Mouse (Mus musculus): ENCODE measurements at regions not wholly inside any gene's neighbourhood (a gene's known extent, or its start where the extent isn't known, plus 50 kb on each side); places are given as distances from the start of the nearest gene placed in this dataset.

DNA sequence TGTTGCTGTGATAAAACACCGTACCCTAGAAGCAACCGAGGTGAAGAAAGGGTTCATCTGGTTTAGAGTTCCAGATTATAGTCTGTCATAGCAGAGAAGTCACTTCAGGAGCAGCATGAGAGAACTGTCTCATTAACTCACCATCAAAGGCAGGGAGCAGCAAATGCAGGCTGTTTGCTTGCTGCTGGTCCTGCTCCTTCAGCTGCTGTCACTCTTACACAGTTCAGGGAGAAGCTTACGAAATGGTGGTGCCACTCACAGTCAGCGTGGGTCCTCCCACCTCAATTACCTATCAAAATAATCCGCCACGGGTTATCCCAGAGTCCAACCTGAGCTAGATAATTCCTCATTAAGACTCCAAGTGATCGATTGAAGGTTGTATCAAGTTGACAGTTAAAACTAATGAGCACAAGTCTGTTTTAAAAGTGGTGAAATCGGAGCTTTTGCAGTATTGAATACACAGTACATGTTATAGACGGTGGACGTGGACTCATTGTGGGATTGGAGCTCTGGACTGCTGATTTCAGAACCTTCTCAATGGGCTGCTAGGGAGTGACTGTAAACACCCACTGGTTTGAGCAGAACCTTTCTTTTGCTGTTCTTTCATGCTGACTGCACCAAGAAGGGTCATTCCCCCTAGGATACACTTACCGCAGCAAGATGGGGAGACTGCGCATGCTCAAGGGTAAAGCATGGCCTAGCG is 87.4 kb upstream of the Stac start:
- Histone ChIP-seq H3K27ac (ENCODE audit: control insufficient read depth, low read depth, low read length) (no peak overlapping the region), H3K27me3 (ENCODE audit: control insufficient read depth in 1 of 2, insufficient read depth in 2 of 2, low read length in 2 of 2) (no peaks in the 10 kb centered on the region), H3K9ac (ENCODE audit: control insufficient read depth, low read depth, low read length, poor library complexity, severe bottlenecking) (no peak overlapping the region), H3K36me3 (ENCODE audit: control insufficient read depth in 1 of 2, insufficient read depth in 2 of 2, low read length in 2 of 2) (no peaks in the 10 kb centered on the region), H3K9me3 (replicated peaks; ENCODE audit: insufficient read depth, low read length) (no peaks in the 10 kb centered on the region), H3K4me1 (ENCODE audit: control insufficient read depth in 1 of 2, insufficient read depth in 2 of 2, low read length in 2 of 2) (no peaks in the 10 kb centered on the region), H3K79me2 (ENCODE audit: control insufficient read depth, insufficient read depth, low read length, poor library complexity) (no peaks in the 10 kb centered on the region), H3K4me3 (ENCODE audit: control insufficient read depth in 1 of 2, insufficient read depth in 1 of 2, low read depth in 2 of 2, low read length in 2 of 2) (no peak overlapping the region)
- no peak for DNase-seq (ENCODE audit: low read depth, low spot score)
- TF ChIP-seq POLR2A (IDR thresholded peaks at IDR 0.05; ENCODE audit: control insufficient read depth in 1 of 2, insufficient read depth in 1 of 2, low read depth in 1 of 2, low read length in 2 of 2, poor library complexity in 1 of 2) (no peak), USF1 (IDR thresholded peaks at IDR 0.05; ENCODE audit: low read depth, low read length) (no peak), MEF2A (IDR thresholded peaks at IDR 0.05; ENCODE audit: extremely low read depth, insufficient replicate concordance, low read depth, low read length, poor library complexity, severe bottlenecking) (no peak), NELFE (IDR thresholded peaks at IDR 0.05; ENCODE audit: low read depth, low read length) (no peak), GABPA (IDR thresholded peaks at IDR 0.05; ENCODE audit: low read depth, low read length) (no peak), ETS1 (IDR thresholded peaks at IDR 0.05; ENCODE audit: low read depth, low read length) (no peak), GATA1 (IDR thresholded peaks at IDR 0.05; ENCODE audit: low read depth, low read length) (no peak), KAT2A (conservative IDR thresholded peaks at IDR 0.05; ENCODE audit: low read depth, low read length) (no peak), TAL1 (IDR thresholded peaks at IDR 0.05; ENCODE audit: low read length) (no peak), TCF12 (IDR thresholded peaks at IDR 0.05; ENCODE audit: low read depth, low read length) (no peak), ZC3H11A (IDR thresholded peaks at IDR 0.05; ENCODE audit: low read depth, low read length) (no peak)

DNA sequence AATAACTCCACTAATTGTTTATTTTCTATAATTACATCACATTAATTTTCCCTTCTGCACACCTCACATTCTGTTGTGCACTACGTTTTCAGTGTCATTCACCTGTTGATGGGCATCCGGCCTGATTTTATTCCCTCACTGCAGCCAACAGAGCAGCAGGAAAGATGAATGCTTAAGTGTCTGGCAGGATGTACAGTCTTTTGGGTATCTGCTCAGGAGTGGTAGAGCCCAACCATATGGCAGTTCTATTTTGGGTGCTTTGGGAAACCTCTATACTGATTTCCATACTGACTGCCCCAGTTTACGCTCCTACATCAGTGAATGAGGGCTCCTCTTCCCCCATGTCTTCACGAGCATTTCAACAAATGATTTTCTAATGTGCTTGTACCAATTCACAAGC is 84.1 kb upstream of the Stac start:
- Histone ChIP-seq H3K27me3 (ENCODE audit: control insufficient read depth in 1 of 2, insufficient read depth in 2 of 2, low read length in 2 of 2) (no peaks in the 10 kb centered on the region), H3K4me3 (ENCODE audit: control insufficient read depth in 1 of 2, insufficient read depth in 1 of 2, low read depth in 2 of 2, low read length in 2 of 2) (no peak overlapping the region), H3K27ac (ENCODE audit: control insufficient read depth, low read depth, low read length) (no peak overlapping the region), H3K9me3 (replicated peaks; ENCODE audit: insufficient read depth, low read length) (no peaks in the 10 kb centered on the region), H3K9ac (ENCODE audit: control insufficient read depth, low read depth, low read length, poor library complexity, severe bottlenecking) (no peak overlapping the region), H3K36me3 (ENCODE audit: control insufficient read depth in 1 of 2, insufficient read depth in 2 of 2, low read length in 2 of 2) (no peaks in the 10 kb centered on the region), H3K79me2 (ENCODE audit: control insufficient read depth, insufficient read depth, low read length, poor library complexity) (no peaks in the 10 kb centered on the region), H3K4me1 (ENCODE audit: control insufficient read depth in 1 of 2, insufficient read depth in 2 of 2, low read length in 2 of 2) (no peaks in the 10 kb centered on the region)
- TF ChIP-seq TBP (IDR thresholded peaks at IDR 0.05; ENCODE audit: low read depth, low read length) (no peak), UBTF (IDR thresholded peaks at IDR 0.05; ENCODE audit: borderline replicate concordance, insufficient read depth, low read depth, low read length) (no peak), BHLHE40 (IDR thresholded peaks at IDR 0.05; ENCODE audit: borderline replicate concordance, low read depth, low read length) (no peak), CHD1 (IDR thresholded peaks at IDR 0.05; ENCODE audit: low read depth, low read length) (no peak), ZNF384 (IDR thresholded peaks at IDR 0.05; ENCODE audit: low read depth, low read length) (no peak), MAX (IDR thresholded peaks at IDR 0.05; ENCODE audit: low read length) (no peak)
- DNase-seq (ENCODE audit: low read depth, low spot score) = no peak

Data from MEL (cell line).